20 mouse cellular contexts compared by ENCODE assay signal in genomic region chr10:34511192-34511591, GRCm38 (mm10). TPM values are rescaled to one million over a fixed set of nuclear protein-coding genes. Genes with fewer than 3 reads are reported as not detected.
DNase-seq lines count a peak whose midpoint lies in the region; ATAC-seq and TF ChIP-seq lines count a peak whose summit lies in the region.
"Had no signal": no experiment of that assay in that cellular context is flagged by ENCODE, and none has a peak within 500 bp of the region (broad histone marks: within the 10 kb centered on the region; RNA-seq: fewer than 3 reads in every experiment).

No protein-coding gene starts in this region.

- H3K27ac ChIP-seq in MEL (ENCODE audit: control insufficient read depth, low read depth, low read length): no peak overlapping the region
- H3K27ac ChIP-seq in intestine, embryonic 16.5 days (ENCODE audit: low read length): no peak overlapping the region
- H3K27ac ChIP-seq: embryonic facial prominence, embryonic 13.5 days; heart, adult 2 months; heart, embryonic 15.5 days; midbrain, embryonic 15.5 days; neural tube, embryonic 15.5 days had no signal

- 46% methylated on average over 3 of the region's 3 CpGs for WGBS in intestine, embryonic 16.5 days

- peaks cover 2 to 6% of the 10 kb centered on the region in 2 experiments; a peak in 3 of 4 replicates for H3K4me1 ChIP-seq in MEL (ENCODE audit: control insufficient read depth in 1 of 2, insufficient read depth in 2 of 2, low read length in 2 of 2)
- H3K4me1 ChIP-seq in intestine, embryonic 16.5 days (ENCODE audit: control insufficient read depth, insufficient read depth, low read length): peaks cover 3% of the 10 kb centered on the region; the same call in 1 of the 2 replicates
- H3K4me1 ChIP-seq: midbrain, embryonic 15.5 days had no signal

- no peaks in the 10 kb centered on the region for H3K79me2 ChIP-seq in MEL (ENCODE audit: control insufficient read depth, insufficient read depth, low read length, poor library complexity)

- H3K27me3 ChIP-seq in MEL (ENCODE audit: control insufficient read depth in 1 of 2, insufficient read depth in 2 of 2, low read length in 2 of 2): no peaks in the 10 kb centered on the region
- H3K27me3 ChIP-seq in intestine, embryonic 16.5 days (replicated peaks; ENCODE audit: control insufficient read depth, insufficient read depth, low read length): no peaks in the 10 kb centered on the region
- H3K27me3 ChIP-seq: embryonic facial prominence, embryonic 13.5 days; heart, embryonic 15.5 days; midbrain, embryonic 15.5 days; neural tube, embryonic 15.5 days; Patski had no signal

- ATAC-seq in intestine, embryonic 16.5 days: peak; percentile 32; the same call in 1 of the 2 replicates
- ATAC-seq: forebrain, embryonic 16.5 days; midbrain, embryonic 15.5 days; Patski had no signal

- no peak for TF ChIP-seq POLR2A in MEL (IDR thresholded peaks at IDR 0.05; ENCODE audit: control insufficient read depth in 1 of 2, insufficient read depth in 1 of 2, low read depth in 1 of 2, low read length in 2 of 2, poor library complexity in 1 of 2)

- TF ChIP-seq RAD21 in MEL (IDR thresholded peaks at IDR 0.05; ENCODE audit: low read depth, low read length): no peak

- DNase-seq in adrenal gland, postnatal 14 days: peak; percentile 7
- DNase-seq in adrenal gland, postnatal 10 days: no peak
- DNase-seq in kidney, postnatal 36 days: peak; percentile 5 to 8
- DNase-seq in kidney, postnatal 10 days: no peak
- peak; percentile 40 for DNase-seq in MEL (ENCODE audit: low read depth, low spot score)
- DNase-seq in embryo, embryonic 11 days: no peak
- no peak for DNase-seq in layer of hippocampus, adult 8-10 months (ENCODE audit: low spot score in 2 of 2)
- DNase-seq: cerebellum, adult 18-20 months; gastrocnemius, postnatal 25 days; heart, adult 2 months; lung, adult 18-20 months; thymus, postnatal 36 days had no signal

- no peak overlapping the region for H3K4me3 ChIP-seq in MEL (ENCODE audit: control insufficient read depth in 1 of 2, insufficient read depth in 1 of 2, low read depth in 2 of 2, low read length in 2 of 2)
- H3K4me3 ChIP-seq in intestine, embryonic 16.5 days (ENCODE audit: low read length): no peak overlapping the region
- H3K4me3 ChIP-seq: embryonic facial prominence, embryonic 13.5 days; heart, adult 2 months; heart, embryonic 15.5 days; midbrain, embryonic 15.5 days; neural tube, embryonic 15.5 days had no signal

- H3K4me2 ChIP-seq in intestine, embryonic 16.5 days (ENCODE audit: low read depth, low read length): no peak overlapping the region
- H3K4me2 ChIP-seq: embryonic facial prominence, embryonic 13.5 days; heart, embryonic 15.5 days; midbrain, embryonic 15.5 days; neural tube, embryonic 15.5 days had no signal

- no peaks in the 10 kb centered on the region for H3K9me3 ChIP-seq in MEL (replicated peaks; ENCODE audit: insufficient read depth, low read length)
- no peaks in the 10 kb centered on the region for H3K9me3 ChIP-seq in intestine, embryonic 16.5 days (ENCODE audit: control insufficient read depth, low read length)
- H3K9me3 ChIP-seq: embryonic facial prominence, embryonic 13.5 days; heart, embryonic 15.5 days; midbrain, embryonic 15.5 days; neural tube, embryonic 15.5 days had no signal

- H3K9ac ChIP-seq in MEL (ENCODE audit: control insufficient read depth, low read depth, low read length, poor library complexity, severe bottlenecking): no peak overlapping the region
- no peak overlapping the region for H3K9ac ChIP-seq in intestine, embryonic 16.5 days (ENCODE audit: low read depth, low read length)
- H3K9ac ChIP-seq: embryonic facial prominence, embryonic 13.5 days; heart, embryonic 15.5 days; midbrain, embryonic 15.5 days; neural tube, embryonic 15.5 days had no signal

- peaks cover 0 to 27% of the 10 kb centered on the region in 2 experiments; a peak in 2 of 4 replicates for H3K36me3 ChIP-seq in MEL (ENCODE audit: control insufficient read depth in 1 of 2, insufficient read depth in 2 of 2, low read length in 2 of 2)
- no peaks in the 10 kb centered on the region for H3K36me3 ChIP-seq in intestine, embryonic 16.5 days (ENCODE audit: control insufficient read depth, insufficient read depth, low read length)
- H3K36me3 ChIP-seq: embryonic facial prominence, embryonic 13.5 days; heart, embryonic 15.5 days; midbrain, embryonic 15.5 days; neural tube, embryonic 15.5 days had no signal

- peak; percentile 62 to 63 for TF ChIP-seq EP300 in MEL (IDR thresholded peaks at IDR 0.05; ENCODE audit: low read depth in 1 of 2, low read length in 2 of 2)

- TF ChIP-seq CTCF in MEL (IDR thresholded peaks at IDR 0.05 in 2 of 3, conservative IDR thresholded peaks at IDR 0.05 in 1 of 3; ENCODE audit: control insufficient read depth in 1 of 3, insufficient read depth in 1 of 3, low read depth in 2 of 3, low read length in 3 of 3, poor library complexity in 1 of 3, severe bottlenecking in 1 of 3): no peak

TF ChIP-seq in MEL, 35 proteins besides CTCF, POLR2A, EP300 and RAD21:
- TF ChIP-seq JUND (IDR thresholded peaks at IDR 0.05; ENCODE audit: low read depth, low read length) (no peak), GATA1 (IDR thresholded peaks at IDR 0.05; ENCODE audit: low read depth, low read length) (peak; percentile 77), RCOR1 (IDR thresholded peaks at IDR 0.05; ENCODE audit: low read depth, low read length) (peak; percentile 74), NRF1 (IDR thresholded peaks at IDR 0.05; ENCODE audit: insufficient read depth, low read depth, low read length, poor library complexity, severe bottlenecking) (no peak)

RNA-seq across cellular contexts. Expression of gene Frk, which starts 28.0 kb away (rescaled TPM):
- 8.5 and 8.6 TPM in 2 replicates for total RNA-seq in adrenal gland, postnatal 14 days (2021)
- 10 to 100 TPM in 1 of 2 experiments, 1 to 10 TPM in 1; 6.6 to 10.5 TPM for total RNA-seq in adrenal gland, postnatal 10 days (2021)
- total RNA-seq in MEL (2012; rRNA removed): not detected in 2 replicates
- polyA plus RNA-seq in MEL (2012; ENCODE audit: insufficient read depth in 1 of 2, insufficient read length in 2 of 2, low read depth in 1 of 2, low replicate concordance in 2 of 2, missing spikeins in 1 of 2): not detected
- 21.9 and 26.1 TPM in 2 replicates for polyA plus RNA-seq in intestine, embryonic 16.5 days (2015; fragmentation: Nextera tagmentation; extraction: Ambion mirVana)
- total RNA-seq in layer of hippocampus, adult 8-10 months (2022): under 1 TPM; 0.12 to 0.25 (median 0.15) TPM
- total RNA-seq: megakaryocyte-erythroid progenitor cell, adult 5-6 weeks had no signal

Comparison
In these comparisons a context has a peak if more than half of its experiments do, and no peak if none do; other contexts are left out.
1. DNase-seq: peak in adrenal gland, postnatal 14 days (single experiment), kidney, postnatal 36 days (2 of 2) and MEL (single experiment); none in adrenal gland, postnatal 10 days (single experiment), kidney, postnatal 10 days (single experiment), embryo, embryonic 11 days (single experiment) and layer of hippocampus, adult 8-10 months (0 of 2).